Mouse (Mus musculus): ENCODE results near the gene Trim67. TPM values are rescaled to one million over a fixed set of nuclear protein-coding genes. Genes with fewer than 3 reads are reported as not detected.

Gene Trim67
- polyA plus RNA-seq, 2 experiments: 0.03 to 0.05 TPM

GRCm38 (mm10) chr8:124758544-124758943, 34.3 kb upstream of the Trim67 start:
- Histone ChIP-seq H3K9ac (replicated peaks) (no peak overlapping the region), H3K27ac (no peak overlapping the region), H3K4me3 (ENCODE audit: insufficient read depth in 1 of 2, low read depth in 2 of 2, low read length in 2 of 2) (no peak overlapping the region), H3K4me1 (replicated peaks; ENCODE audit: control insufficient read depth in 2 of 2, insufficient read depth in 2 of 2, low read length in 1 of 2) (peaks cover 0 to 5% of the 10 kb centered on the region in 2 experiments; a peak in 2 of 4 replicates), H3K27me3 (ENCODE audit: control insufficient read depth, insufficient read depth, low read length) (no peaks in the 10 kb centered on the region), H3K9me3 (ENCODE audit: control insufficient read depth, low read length) (no peaks in the 10 kb centered on the region), H3K36me3 (replicated peaks; ENCODE audit: control insufficient read depth, insufficient read depth, low read depth) (no peaks in the 10 kb centered on the region), H3K4me2 (ENCODE audit: low read depth) (no peak overlapping the region)
- TF ChIP-seq CTCF (IDR thresholded peaks at IDR 0.05; ENCODE audit: low read depth): peak; percentile 68
- no peak for TF ChIP-seq EP300 (IDR thresholded peaks at IDR 0.05; ENCODE audit: low read depth)
- DNase-seq (ENCODE audit: low read depth in 3 of 3, low spot score in 3 of 3) (no peak), ATAC-seq (ENCODE audit: insufficient read depth) (no peak)
- WGBS (ENCODE audit: insufficient replicate concordance): 25% methylated on average over 3 of the region's 3 CpGs

- no peaks in the 10 kb centered on the region for H3K27me3 ChIP-seq (ENCODE audit: control insufficient read depth, insufficient read depth, low read length)
- TF ChIP-seq CTCF (IDR thresholded peaks at IDR 0.05; ENCODE audit: low read depth): no peak
- H3K4me1 ChIP-seq (replicated peaks; ENCODE audit: control insufficient read depth in 2 of 2, insufficient read depth in 2 of 2, low read length in 1 of 2): peaks cover 0 to 2% of the 10 kb centered on the region in 2 experiments; a peak in 2 of 4 replicates
- H3K9ac ChIP-seq (replicated peaks): no peak overlapping the region
- H3K36me3 ChIP-seq (replicated peaks; ENCODE audit: control insufficient read depth, insufficient read depth, low read depth): no peaks in the 10 kb centered on the region
- no peak for ATAC-seq (ENCODE audit: insufficient read depth)
- no peaks in the 10 kb centered on the region for H3K9me3 ChIP-seq (ENCODE audit: control insufficient read depth, low read length)
- no peak overlapping the region for H3K27ac ChIP-seq
- WGBS (ENCODE audit: insufficient replicate concordance): 62% methylated on average over 7 of the region's 7 CpGs
- no peak overlapping the region for H3K4me3 ChIP-seq (ENCODE audit: insufficient read depth in 1 of 2, low read depth in 2 of 2, low read length in 2 of 2)
- DNase-seq (ENCODE audit: low read depth in 3 of 3, low spot score in 3 of 3): no peak
- H3K4me2 ChIP-seq (ENCODE audit: low read depth): no peak overlapping the region
Measured at GRCm38 (mm10) chr8:124763061-124763460, 29.8 kb upstream of the Trim67 start.

- 34% methylated on average over 2 of the region's 2 CpGs for WGBS (ENCODE audit: insufficient replicate concordance)
- H3K4me1 ChIP-seq (replicated peaks; ENCODE audit: control insufficient read depth in 2 of 2, insufficient read depth in 2 of 2, low read length in 1 of 2): peaks cover 0 to 3% of the 10 kb centered on the region in 2 experiments; a peak in 1 of 4 replicates
- DNase-seq (ENCODE audit: low read depth in 3 of 3, low spot score in 3 of 3): no peak
Measured at GRCm38 (mm10) chr8:124772389-124772788, 20.5 kb upstream of the Trim67 start.

GRCm38 (mm10) chr8:124775695-124776094, 17.2 kb upstream of the Trim67 start:
- H3K4me3 ChIP-seq (ENCODE audit: insufficient read depth in 1 of 2, low read depth in 2 of 2, low read length in 2 of 2): no peak overlapping the region
- peak; percentile 87 for TF ChIP-seq CTCF (IDR thresholded peaks at IDR 0.05; ENCODE audit: low read depth)
- TF ChIP-seq EP300 (IDR thresholded peaks at IDR 0.05; ENCODE audit: low read depth): no peak

More at GRCm38 (mm10) chr8:124772389-124772788, 20.5 kb upstream of the Trim67 start:
- H3K4me3 ChIP-seq (ENCODE audit: insufficient read depth in 1 of 2, low read depth in 2 of 2, low read length in 2 of 2): no peak overlapping the region
- no peak overlapping the region for H3K4me2 ChIP-seq (ENCODE audit: low read depth)
- no peaks in the 10 kb centered on the region for H3K27me3 ChIP-seq (ENCODE audit: control insufficient read depth, insufficient read depth, low read length)
- no peak overlapping the region for H3K9ac ChIP-seq (replicated peaks)
- no peaks in the 10 kb centered on the region for H3K9me3 ChIP-seq (ENCODE audit: control insufficient read depth, low read length)
- TF ChIP-seq EP300 (IDR thresholded peaks at IDR 0.05; ENCODE audit: low read depth) (no peak), CTCF (IDR thresholded peaks at IDR 0.05; ENCODE audit: low read depth) (no peak)
- no peak overlapping the region for H3K27ac ChIP-seq
- no peak for ATAC-seq (ENCODE audit: insufficient read depth)
- no peaks in the 10 kb centered on the region for H3K36me3 ChIP-seq (replicated peaks; ENCODE audit: control insufficient read depth, insufficient read depth, low read depth)

GRCm38 (mm10) chr8:124780236-124780635, 12.7 kb upstream of the Trim67 start:
- no peak for DNase-seq (ENCODE audit: low read depth in 3 of 3, low spot score in 3 of 3)
- Histone ChIP-seq H3K4me1 (replicated peaks; ENCODE audit: control insufficient read depth in 2 of 2, insufficient read depth in 2 of 2, low read length in 1 of 2) (peaks cover 0 to 3% of the 10 kb centered on the region in 2 experiments; a peak in 1 of 4 replicates), H3K27ac (no peak overlapping the region), H3K36me3 (replicated peaks; ENCODE audit: control insufficient read depth, insufficient read depth, low read depth) (no peaks in the 10 kb centered on the region), H3K4me3 (ENCODE audit: insufficient read depth in 1 of 2, low read depth in 2 of 2, low read length in 2 of 2) (no peak overlapping the region), H3K4me2 (ENCODE audit: low read depth) (no peak overlapping the region), H3K9ac (replicated peaks) (no peak overlapping the region), H3K9me3 (ENCODE audit: control insufficient read depth, low read length) (no peaks in the 10 kb centered on the region), H3K27me3 (ENCODE audit: control insufficient read depth, insufficient read depth, low read length) (no peaks in the 10 kb centered on the region)
- TF ChIP-seq EP300 (IDR thresholded peaks at IDR 0.05; ENCODE audit: low read depth): no peak
- no peak for TF ChIP-seq CTCF (IDR thresholded peaks at IDR 0.05; ENCODE audit: low read depth)
- 8% methylated on average over 7 of the region's 7 CpGs for whole genome bisulfite sequencing (ENCODE audit: insufficient replicate concordance)
- ATAC-seq (ENCODE audit: insufficient read depth): no peak

More at GRCm38 (mm10) chr8:124775695-124776094, 17.2 kb upstream of the Trim67 start:
- Histone ChIP-seq H3K27me3 (ENCODE audit: control insufficient read depth, insufficient read depth, low read length) (no peaks in the 10 kb centered on the region), H3K4me1 (replicated peaks; ENCODE audit: control insufficient read depth in 2 of 2, insufficient read depth in 2 of 2, low read length in 1 of 2) (peaks cover 0 to 3% of the 10 kb centered on the region in 2 experiments; a peak in 1 of 4 replicates), H3K27ac (no peak overlapping the region), H3K9me3 (ENCODE audit: control insufficient read depth, low read length) (no peaks in the 10 kb centered on the region), H3K4me2 (ENCODE audit: low read depth) (no peak overlapping the region), H3K9ac (replicated peaks) (no peak overlapping the region), H3K36me3 (replicated peaks; ENCODE audit: control insufficient read depth, insufficient read depth, low read depth) (no peaks in the 10 kb centered on the region)
- peak in 2 of 3 experiments; percentile 28 to 32 for DNase-seq (ENCODE audit: low read depth in 3 of 3, low spot score in 3 of 3)
- ATAC-seq (ENCODE audit: insufficient read depth): no peak
- WGBS (ENCODE audit: insufficient replicate concordance): 12% methylated on average over 16 of the region's 16 CpGs
